Mouse (Mus musculus): ENCODE results near the gene Nfyc. TPM values are rescaled to one million over a fixed set of nuclear protein-coding genes. Genes with fewer than 3 reads are reported as not detected.

Gene Nfyc
- total and polyA plus RNA-seq, 2 experiments from 2014 or later, result 69.4 to 144 TPM

- Histone ChIP-seq H3K36me3 (ENCODE audit: insufficient read depth, low read length) (no peaks in the 10 kb centered on the region), H3K27ac (peak overlapping the region; percentile 41; the same call in 1 of the 2 replicates), H3K9ac (replicated peaks; ENCODE audit: low read length) (no peak overlapping the region), H3K4me2 (ENCODE audit: low read depth, low read length) (no peak overlapping the region), H3K9me3 (ENCODE audit: low read length) (no peaks in the 10 kb centered on the region), H3K4me1 (ENCODE audit: insufficient read depth, low read length) (peaks cover 20% of the 10 kb centered on the region), H3K4me3 (ENCODE audit: low read length) (no peak overlapping the region), H3K27me3 (ENCODE audit: insufficient read depth, low read length) (no peaks in the 10 kb centered on the region)
- TF ChIP-seq CTCF (IDR thresholded peaks at IDR 0.05; ENCODE audit: low read depth), result no peak
- WGBS, result 80% methylated on average over 6 of the region's 6 CpGs
- ATAC-seq (no peak), DNase-seq (ENCODE audit: low spot score) (peak; percentile 23)
These were observed 118.4 kb downstream of the Nfyc start for GRCm38 (mm10) chr4:120713021-120713420.

DNA sequence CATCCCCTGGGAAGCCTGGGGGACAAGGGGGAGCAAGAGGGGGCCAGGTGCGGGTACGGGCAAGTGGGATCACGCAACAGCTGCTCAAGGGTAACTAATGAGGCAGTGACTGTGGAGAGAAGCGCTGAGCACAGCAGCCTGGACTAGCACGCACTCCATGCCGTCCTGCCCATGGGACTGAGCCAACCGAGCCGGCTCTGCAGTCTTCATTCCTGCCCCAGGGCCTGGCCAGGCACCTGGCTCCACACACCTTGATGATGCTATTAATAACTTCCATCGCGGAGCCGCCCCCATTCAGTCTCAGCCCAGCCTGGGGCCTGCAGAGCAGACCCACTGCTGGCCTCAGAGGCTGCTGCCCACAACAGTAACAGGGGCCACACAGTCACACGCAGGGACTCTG is 119.1 kb downstream of the Nfyc start:
- WGBS, result 74% methylated on average over 12 of the region's 12 CpGs
- no peaks in the 10 kb centered on the region for H3K27me3 ChIP-seq (ENCODE audit: insufficient read depth, low read length)
- H3K9me3 ChIP-seq (ENCODE audit: low read length), result no peaks in the 10 kb centered on the region
- no peak for DNase-seq (ENCODE audit: low spot score)
- H3K4me1 ChIP-seq (ENCODE audit: insufficient read depth, low read length), result peaks cover 20% of the 10 kb centered on the region
- no peak overlapping the region for H3K27ac ChIP-seq
- no peaks in the 10 kb centered on the region for H3K36me3 ChIP-seq (ENCODE audit: insufficient read depth, low read length)
- TF ChIP-seq CTCF (IDR thresholded peaks at IDR 0.05; ENCODE audit: low read depth), result no peak
- ATAC-seq, result no peak
- H3K9ac ChIP-seq (replicated peaks; ENCODE audit: low read length), result no peak overlapping the region
- H3K4me2 ChIP-seq (ENCODE audit: low read depth, low read length), result no peak overlapping the region
- H3K4me3 ChIP-seq (ENCODE audit: low read length), result no peak overlapping the region

MicroRNAs within 50 kb of the gene (microRNA counts, 519-probe panel; counts per million panel counts)
- 3,340 counts per million, percentile 56 among the panel's probes with 10 or more counts for microRNA mmu-miR-30e

Small RNA genes within 50 kb of the gene (microRNA-seq; reads per million reads assigned to microRNA genes)
- gene Gm23936, result 0 reads per million in 2 experiments
- 60.5 to 73.3 reads per million in 2 experiments for gene Mir30c-1
- gene Mir30e, result 0 reads per million in 2 experiments
- 0 reads per million in 2 experiments for gene Mir30f

Other genes with a start within 250 kb of the Nfyc start
- gene Gm8439, start 242.8 kb downstream of the Nfyc start, total RNA-seq (2014; rRNA removed), result not detected in 2 replicates
- gene Gm8439, start 242.8 kb downstream of the Nfyc start, polyA plus RNA-seq (2015; fragmentation: Nextera tagmentation; extraction: Ambion mirVana), result not detected in 2 replicates
- gene Cited4, start 165.0 kb downstream of the Nfyc start, total RNA-seq (2014; rRNA removed), result 11.1 and 11.7 TPM in 2 replicates
- gene Cited4, start 165.0 kb downstream of the Nfyc start, polyA plus RNA-seq (2015; fragmentation: Nextera tagmentation; extraction: Ambion mirVana), result 5.3 and 5.4 TPM in 2 replicates
- 12.4 and 13.9 TPM in 2 replicates for gene Kcnq4, start 83.0 kb downstream of the Nfyc start, total RNA-seq (2014; rRNA removed)
- 4.9 and 5.0 TPM in 2 replicates for gene Kcnq4, start 83.0 kb downstream of the Nfyc start, polyA plus RNA-seq (2015; fragmentation: Nextera tagmentation; extraction: Ambion mirVana)
- 93.7 and 109 TPM in 2 replicates for gene Rims3, start 23.2 kb upstream of the Nfyc start, total RNA-seq (2014; rRNA removed)
- gene Rims3, start 23.2 kb upstream of the Nfyc start, polyA plus RNA-seq (2015; fragmentation: Nextera tagmentation; extraction: Ambion mirVana), result 22.0 and 22.8 TPM in 2 replicates
- 7.4 and 8.6 TPM in 2 replicates for gene Exo5, start 93.4 kb upstream of the Nfyc start, total RNA-seq (2014; rRNA removed)
- gene Exo5, start 93.4 kb upstream of the Nfyc start, polyA plus RNA-seq (2015; fragmentation: Nextera tagmentation; extraction: Ambion mirVana), result 13.4 and 13.6 TPM in 2 replicates
- 1.8 and 2.8 TPM in 2 replicates for gene Zfp69, start 120.1 kb upstream of the Nfyc start, total RNA-seq (2014; rRNA removed)
- 4.5 and 4.8 TPM in 2 replicates for gene Zfp69, start 120.1 kb upstream of the Nfyc start, polyA plus RNA-seq (2015; fragmentation: Nextera tagmentation; extraction: Ambion mirVana)
- gene Smap2, start 185.7 kb upstream of the Nfyc start, total RNA-seq (2014; rRNA removed), result 78.4 and 79.8 TPM in 2 replicates
- gene Smap2, start 185.7 kb upstream of the Nfyc start, polyA plus RNA-seq (2015; fragmentation: Nextera tagmentation; extraction: Ambion mirVana), result 37.4 and 42.0 TPM in 2 replicates
- gene Col9a2, start 207.8 kb upstream of the Nfyc start, total RNA-seq (2014; rRNA removed), result 39.8 and 43.5 TPM in 2 replicates
- gene Col9a2, start 207.8 kb upstream of the Nfyc start, polyA plus RNA-seq (2015; fragmentation: Nextera tagmentation; extraction: Ambion mirVana), result 22.8 and 23.8 TPM in 2 replicates

Data from hindbrain, postnatal 0 days (tissue).